Comparison of ENCODE assay signal across 10 mouse cellular contexts in genomic region chr17:29394106-29394760, GRCm38 (mm10). TPM values are rescaled to one million over a fixed set of nuclear protein-coding genes. Genes with fewer than 3 reads are reported as not detected.
DNase-seq lines count a peak whose midpoint lies in the region; ATAC-seq and TF ChIP-seq lines count a peak whose summit lies in the region.
"Had no signal": no experiment of that assay in that cellular context is flagged by ENCODE, and none has a peak within 500 bp of the region (broad histone marks: within the 10 kb centered on the region; RNA-seq: fewer than 3 reads in every experiment).

No protein-coding gene starts in this region.

- in situ Hi-C loops in CH12.LX (cut with MboI; ENCODE audit: low pct_ligation_motif_present, low pct_unique_long_range_greater_than_20kb, low sequenced_read_pairs): no loop called here

- no peak for TF ChIP-seq CTCF in CH12.LX (conservative IDR thresholded peaks at IDR 0.05 in 1 of 2, IDR thresholded peaks at IDR 0.05 in 1 of 2; ENCODE audit: low read depth in 2 of 2, low read length in 2 of 2)
- TF ChIP-seq CTCF in small intestine, adult 2 months (IDR thresholded peaks at IDR 0.05; ENCODE audit: extremely low read depth, insufficient read length, insufficient replicate concordance, low read depth, low read length): no peak
- TF ChIP-seq CTCF in intestine, postnatal 0 days (IDR thresholded peaks at IDR 0.05; ENCODE audit: low read depth): no peak

- peak overlapping the region; percentile 46 for H3K4me2 ChIP-seq in CH12.LX (ENCODE audit: insufficient read depth, low read depth, poor library complexity, severe bottlenecking)
- no peak overlapping the region for H3K4me2 ChIP-seq in intestine, postnatal 0 days (replicated peaks; ENCODE audit: low read depth)
- H3K4me2 ChIP-seq: lung, embryonic 15.5 days had no signal

- H3K4me1 ChIP-seq in CH12.LX (ENCODE audit: control insufficient read depth in 1 of 2, insufficient read depth in 2 of 2): peaks cover 22 to 60% of the 10 kb centered on the region in 2 experiments
- H3K4me1 ChIP-seq in small intestine, adult 2 months (ENCODE audit: control insufficient read depth, insufficient read depth, insufficient read length, low read length): peaks cover 49% of the 10 kb centered on the region
- H3K4me1 ChIP-seq in intestine, postnatal 0 days (replicated peaks; ENCODE audit: control insufficient read depth, insufficient read depth, low read length): peaks cover 9% of the 10 kb centered on the region

- no peaks in the 10 kb centered on the region for H3K27me3 ChIP-seq in CH12.LX (replicated peaks)
- H3K27me3 ChIP-seq in small intestine, adult 2 months (ENCODE audit: control insufficient read depth, insufficient read depth, low read length): no peaks in the 10 kb centered on the region
- no peaks in the 10 kb centered on the region for H3K27me3 ChIP-seq in intestine, postnatal 0 days (replicated peaks; ENCODE audit: control insufficient read depth, insufficient read depth, low read length)
- H3K27me3 ChIP-seq: lung, embryonic 15.5 days had no signal

- TF ChIP-seq EP300 in CH12.LX (IDR thresholded peaks at IDR 0.05; ENCODE audit: low read length): peak; percentile 90

- H3K79me2 ChIP-seq in CH12.LX (replicated peaks; ENCODE audit: control insufficient read depth, extremely low read depth, insufficient read depth, poor library complexity, severe bottlenecking): no peaks in the 10 kb centered on the region

- dilution Hi-C loops in CH12.LX (cut with MboI; ENCODE audit: extremely low pct_ligation_motif_present, extremely low pct_unique_long_range_greater_than_20kb, low sequenced_read_pairs): no loop called here

- H3K27ac ChIP-seq in CH12.LX (ENCODE audit: insufficient read depth, low read depth): peak overlapping the region; percentile 99
- peak overlapping the region; percentile 85 for H3K27ac ChIP-seq in small intestine, adult 2 months (ENCODE audit: insufficient read depth, low read depth, low read length)
- no peak overlapping the region for H3K27ac ChIP-seq in intestine, postnatal 0 days (ENCODE audit: low read depth, low read length)
- H3K27ac ChIP-seq: kidney, postnatal 0 days had no signal

- no peaks in the 10 kb centered on the region for H3K9me3 ChIP-seq in CH12.LX (replicated peaks; ENCODE audit: low read length)
- no peaks in the 10 kb centered on the region for H3K9me3 ChIP-seq in intestine, postnatal 0 days (ENCODE audit: control insufficient read depth)
- H3K9me3 ChIP-seq: lung, embryonic 15.5 days had no signal

- peak; percentile 23 for ATAC-seq in granulocyte monocyte progenitor cell, adult 5-6 weeks (replicated peaks; ENCODE audit: poor library complexity, severe bottlenecking)
- ATAC-seq in intestine, postnatal 0 days: no peak
- ATAC-seq in frontal cortex, adult (ENCODE audit: low TSS enrichment): no peak

- peak; percentile 74 to 86 for DNase-seq in adrenal gland, adult (ENCODE audit: inconsistent age in 2 of 2, low spot score in 1 of 2)
- no peak for DNase-seq in adrenal gland, postnatal 4 days (ENCODE audit: low spot score in 2 of 2)
- DNase-seq in CH12.LX (ENCODE audit: extremely low read depth): peak; percentile 91
- DNase-seq in right cerebral cortex, postnatal 10 days (ENCODE audit: low spot score in 2 of 2): no peak

- no peak overlapping the region for H3K4me3 ChIP-seq in CH12.LX (replicated peaks in 1 of 3; ENCODE audit: low read depth in 2 of 3, low read length in 2 of 3, poor library complexity in 1 of 3)
- no peak overlapping the region for H3K4me3 ChIP-seq in small intestine, adult 2 months (ENCODE audit: low read depth, low read length)
- no peak overlapping the region for H3K4me3 ChIP-seq in intestine, postnatal 0 days (ENCODE audit: low read depth, low read length)
- H3K4me3 ChIP-seq: lung, embryonic 15.5 days had no signal

- peak overlapping the region; percentile 61 for H3K9ac ChIP-seq in CH12.LX (ENCODE audit: insufficient read depth, low read depth)
- H3K9ac ChIP-seq in intestine, postnatal 0 days (ENCODE audit: low read depth, low read length): no peak overlapping the region
- H3K9ac ChIP-seq: lung, embryonic 15.5 days had no signal

- H3K36me3 ChIP-seq in CH12.LX (replicated peaks in 1 of 2; ENCODE audit: control insufficient read depth in 1 of 2, insufficient read depth in 1 of 2, low read length in 1 of 2): no peaks in the 10 kb centered on the region
- no peaks in the 10 kb centered on the region for H3K36me3 ChIP-seq in small intestine, adult 2 months (ENCODE audit: control insufficient read depth, insufficient read depth, low read length)
- no peaks in the 10 kb centered on the region for H3K36me3 ChIP-seq in intestine, postnatal 0 days (ENCODE audit: control insufficient read depth, insufficient read depth)
- H3K36me3 ChIP-seq: lung, embryonic 15.5 days had no signal

- no peak for TF ChIP-seq RAD21 in CH12.LX (IDR thresholded peaks at IDR 0.05; ENCODE audit: low read depth, low read length)

- WGBS in small intestine, adult 2 months: 55% methylated on average over 9 of the region's 9 CpGs
- 53% methylated on average over 9 of the region's 9 CpGs for WGBS in intestine, postnatal 0 days

- TF ChIP-seq POLR2A in CH12.LX (IDR thresholded peaks at IDR 0.05; ENCODE audit: low read depth, low read length): no peak
- no peak for TF ChIP-seq POLR2A in small intestine, adult 2 months (IDR thresholded peaks at IDR 0.05; ENCODE audit: low read depth, low read length)

TF ChIP-seq in CH12.LX, 34 proteins besides CTCF, POLR2A, EP300 and RAD21 (continues in another document):
- TF ChIP-seq ZMIZ1 (IDR thresholded peaks at IDR 0.05; ENCODE audit: low read depth, low read length): peak; percentile 45; the same call in 1 of the 2 replicates
- peak; percentile 84 for TF ChIP-seq CHD2 (IDR thresholded peaks at IDR 0.05; ENCODE audit: low read length)
- no peak for TF ChIP-seq GABPA (IDR thresholded peaks at IDR 0.05; ENCODE audit: insufficient replicate concordance, low read depth, low read length)
- TF ChIP-seq NRF1 (IDR thresholded peaks at IDR 0.05; ENCODE audit: low read depth, low read length): no peak
- TF ChIP-seq JUN (IDR thresholded peaks at IDR 0.05; ENCODE audit: insufficient read depth, low read depth, low read length): peak; percentile 63
- peak; percentile 83 for TF ChIP-seq TCF12 (IDR thresholded peaks at IDR 0.05; ENCODE audit: low read depth, low read length)
- TF ChIP-seq USF2 (conservative IDR thresholded peaks at IDR 0.05; ENCODE audit: low read depth, low read length): no peak
- no peak for TF ChIP-seq ZKSCAN1 (IDR thresholded peaks at IDR 0.05; ENCODE audit: borderline replicate concordance, low read depth, low read length)
- TF ChIP-seq MEF2A (IDR thresholded peaks at IDR 0.05; ENCODE audit: borderline replicate concordance, low read depth, low read length): peak; percentile 90
- peak; percentile 72 for TF ChIP-seq JUND (conservative IDR thresholded peaks at IDR 0.05; ENCODE audit: low read depth, low read length)
- TF ChIP-seq MAX (IDR thresholded peaks at IDR 0.05; ENCODE audit: low read length): peak; percentile 84
- TF ChIP-seq HCFC1 (IDR thresholded peaks at IDR 0.05; ENCODE audit: low read depth, low read length): no peak
- TF ChIP-seq NELFE (IDR thresholded peaks at IDR 0.05; ENCODE audit: low read depth, low read length): no peak; the same call in 1 of the 2 replicates
- TF ChIP-seq ELF1 (IDR thresholded peaks at IDR 0.05; ENCODE audit: low read depth, low read length): peak; percentile 39; the same call in 1 of the 2 replicates
- TF ChIP-seq KAT2A (IDR thresholded peaks at IDR 0.05; ENCODE audit: insufficient replicate concordance, low read length): no peak
- no peak for TF ChIP-seq USF1 (IDR thresholded peaks at IDR 0.05; ENCODE audit: low read depth, low read length)
- peak; percentile 72 for TF ChIP-seq IRF4 (IDR thresholded peaks at IDR 0.05; ENCODE audit: low read depth, low read length)
- TF ChIP-seq SIN3A (IDR thresholded peaks at IDR 0.05; ENCODE audit: low read length): peak; percentile 95
- no peak; the same call in 1 of the 2 replicates for TF ChIP-seq MAZ (IDR thresholded peaks at IDR 0.05; ENCODE audit: low read depth, low read length)
- TF ChIP-seq CHD1 (IDR thresholded peaks at IDR 0.05; ENCODE audit: low read depth, low read length): no peak; the same call in 1 of the 2 replicates
- peak; percentile 80; the same call in 1 of the 2 replicates for TF ChIP-seq MYC (IDR thresholded peaks at IDR 0.05; ENCODE audit: low read depth, low read length)
- no peak for TF ChIP-seq ZC3H11A (IDR thresholded peaks at IDR 0.05; ENCODE audit: low read depth, low read length)
- TF ChIP-seq SMC3 (IDR thresholded peaks at IDR 0.05; ENCODE audit: low read depth, low read length): no peak
- TF ChIP-seq MAFK (IDR thresholded peaks at IDR 0.05; ENCODE audit: insufficient replicate concordance, low read length): peak; percentile 67
- no peak for TF ChIP-seq PAX5 (IDR thresholded peaks at IDR 0.05; ENCODE audit: low read length)
- peak; percentile 97 for TF ChIP-seq ETS1 (conservative IDR thresholded peaks at IDR 0.05; ENCODE audit: low read depth, low read length)
- peak; percentile 87 for TF ChIP-seq RCOR1 (conservative IDR thresholded peaks at IDR 0.05; ENCODE audit: low read depth, low read length)
- TF ChIP-seq MXI1 (IDR thresholded peaks at IDR 0.05; ENCODE audit: low read depth, low read length): peak; percentile 89

RNA-seq across cellular contexts. Expression of gene Fgd2, which starts 33.5 kb away (rescaled TPM):
- 1 to 10 TPM; 5.6 to 6.5 TPM for total RNA-seq in adrenal gland, postnatal 4 days (2021)
- total RNA-seq in CH12.LX (2012; rRNA removed) (48.3 and 67.6 TPM in 2 replicates), CH12.LX (2014; rRNA removed) (41.7 and 41.9 TPM in 2 replicates)
- polyA plus RNA-seq in CH12.LX (2012; ENCODE audit: insufficient read length, low read depth): 49.2 and 54.4 TPM in 2 replicates
- total RNA-seq in granulocyte monocyte progenitor cell, adult 5-6 weeks (2014; fragmentation: Nextera tagmentation): 42.8 and 70.9 TPM in 2 replicates
- total RNA-seq in granulocyte monocyte progenitor cell, adult 5-6 weeks (2017): 23.6 and 30.5 TPM in 2 replicates
- polyA plus RNA-seq in small intestine, adult 2 months (2012; rRNA removed): 14.0 and 16.3 TPM in 2 replicates
- polyA plus RNA-seq in intestine, postnatal 0 days (2015; fragmentation: Nextera tagmentation; extraction: Ambion mirVana): 4.9 and 6.0 TPM in 2 replicates

RNA-seq across cellular contexts. Expression of gene Mtch1, which starts 46.5 kb away (rescaled TPM):
- total RNA-seq in adrenal gland, postnatal 4 days (2021): 100 to 1,000 TPM; 309 to 341 TPM
- total RNA-seq in CH12.LX (2012; rRNA removed): 139 and 143 TPM in 2 replicates
- 56.8 and 66.1 TPM in 2 replicates for total RNA-seq in CH12.LX (2014; rRNA removed)
- polyA plus RNA-seq in CH12.LX (2012; ENCODE audit: insufficient read length, low read depth): 102 and 110 TPM in 2 replicates
- total RNA-seq in granulocyte monocyte progenitor cell, adult 5-6 weeks (2014; fragmentation: Nextera tagmentation): 125 and 132 TPM in 2 replicates
- total RNA-seq in granulocyte monocyte progenitor cell, adult 5-6 weeks (2017): 69.5 and 74.3 TPM in 2 replicates
- polyA plus RNA-seq in small intestine, adult 2 months (2012; rRNA removed): 153 and 260 TPM in 2 replicates
- polyA plus RNA-seq in intestine, postnatal 0 days (2015; fragmentation: Nextera tagmentation; extraction: Ambion mirVana): 139 and 143 TPM in 2 replicates

Comparison
In these comparisons a context has a peak if more than half of its experiments do, and no peak if none do; other contexts are left out.
1. DNase-seq: peak in adrenal gland, adult (2 of 2) and CH12.LX (single experiment); none in adrenal gland, postnatal 4 days (0 of 2) and right cerebral cortex, postnatal 10 days (0 of 2).